Mouse (Mus musculus): ENCODE data around the gene Imp4. TPM values are rescaled to one million over a fixed set of nuclear protein-coding genes. Genes with fewer than 3 reads are reported as not detected.

Gene Imp4
- polyA plus RNA-seq, 1 experiment from 2014 or later = 90.3 TPM

- ATAC-seq (ENCODE audit: low FRiP score) (no peak), DNase-seq (ENCODE audit: low spot score, missing footprints) (no peak)
- no peak overlapping the region for H3K27ac ChIP-seq (ENCODE audit: low read depth, low read length)
- no peak overlapping the region for H3K9ac ChIP-seq (ENCODE audit: low read length)
- no peaks in the 10 kb centered on the region for H3K9me3 ChIP-seq (ENCODE audit: control insufficient read depth, low read length)
- H3K36me3 ChIP-seq (ENCODE audit: control insufficient read depth, insufficient read depth, low read length) = no peaks in the 10 kb centered on the region
- H3K4me1 ChIP-seq (ENCODE audit: control insufficient read depth, insufficient read depth, low read length) = no peaks in the 10 kb centered on the region
- H3K27me3 ChIP-seq (ENCODE audit: control insufficient read depth, insufficient read depth, low read length) = no peaks in the 10 kb centered on the region
- WGBS = 88% methylated on average over 6 of the region's 6 CpGs
- no peak overlapping the region for H3K4me2 ChIP-seq
- H3K4me3 ChIP-seq (ENCODE audit: low read depth, low read length) = no peak overlapping the region
Observed at GRCm38 (mm10) chr1:34489852-34490541, 50.3 kb downstream of the Imp4 start.

- 87% methylated on average over 4 of the region's 4 CpGs for WGBS
- no peak overlapping the region for H3K9ac ChIP-seq (ENCODE audit: low read length)
- no peaks in the 10 kb centered on the region for H3K36me3 ChIP-seq (ENCODE audit: control insufficient read depth, insufficient read depth, low read length)
- H3K4me2 ChIP-seq = no peak overlapping the region
- no peak overlapping the region for H3K4me3 ChIP-seq (ENCODE audit: low read depth, low read length)
- ATAC-seq (ENCODE audit: low FRiP score) (no peak), DNase-seq (ENCODE audit: low spot score, missing footprints) (no peak)
- H3K9me3 ChIP-seq (ENCODE audit: control insufficient read depth, low read length) = no peaks in the 10 kb centered on the region
- no peak overlapping the region for H3K27ac ChIP-seq (ENCODE audit: low read depth, low read length)
- no peaks in the 10 kb centered on the region for H3K27me3 ChIP-seq (ENCODE audit: control insufficient read depth, insufficient read depth, low read length)
- no peaks in the 10 kb centered on the region for H3K4me1 ChIP-seq (ENCODE audit: control insufficient read depth, insufficient read depth, low read length)
Observed at GRCm38 (mm10) chr1:34491480-34491879, 51.8 kb downstream of the Imp4 start.

Small RNA genes lying within 50 kb of the gene (microRNA-seq; reads per million reads assigned to microRNA genes)
- gene Mir5103 = 7.6 reads per million, percentile 27 among the genes with 10 or more reads in this experiment

Other genes starting within 250 kb of the Imp4 start
- gene Ccdc115, start 179 bp upstream of the Imp4 start, polyA plus RNA-seq (2014; fragmentation: Nextera tagmentation; extraction: Ambion mirVana) = 73.9 and 78.3 TPM in 2 replicates
- gene Ptpn18, start 19.9 kb downstream of the Imp4 start, polyA plus RNA-seq (2014; fragmentation: Nextera tagmentation; extraction: Ambion mirVana) = 5.5 and 7.3 TPM in 2 replicates
- gene Prss39, start 58.6 kb downstream of the Imp4 start, polyA plus RNA-seq (2014; fragmentation: Nextera tagmentation; extraction: Ambion mirVana) = not detected in 2 replicates
- not detected in 2 replicates for gene Cfc1, start 95.8 kb downstream of the Imp4 start, polyA plus RNA-seq (2014; fragmentation: Nextera tagmentation; extraction: Ambion mirVana)
- not detected in 2 replicates for gene Prss40, start 121.1 kb downstream of the Imp4 start, polyA plus RNA-seq (2014; fragmentation: Nextera tagmentation; extraction: Ambion mirVana)
- 4.1 and 4.8 TPM in 2 replicates for gene Amer3, start 139.8 kb downstream of the Imp4 start, polyA plus RNA-seq (2014; fragmentation: Nextera tagmentation; extraction: Ambion mirVana)